Comparison of ENCODE assay signal across 8 mouse cellular contexts in the genomic region with DNA sequence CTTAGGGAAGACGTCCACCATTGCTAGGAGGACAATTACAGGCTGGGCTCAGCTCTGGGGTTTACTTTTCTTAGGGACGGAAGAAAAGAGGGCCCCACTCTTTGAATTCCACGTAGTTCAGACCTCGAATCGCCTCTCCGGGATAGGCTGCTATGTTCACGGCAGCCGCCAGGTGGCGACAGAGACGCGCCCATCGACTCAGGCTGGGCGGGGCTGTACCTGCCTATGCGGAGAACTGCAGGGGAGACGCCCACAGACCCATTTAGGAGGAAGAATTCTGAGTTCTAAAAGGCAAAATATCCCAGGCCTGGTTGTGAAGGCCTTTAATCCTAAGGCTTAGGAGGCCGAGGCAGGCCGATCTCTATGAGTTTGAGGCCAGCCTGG. TPM values are rescaled to one million over a fixed set of nuclear protein-coding genes. Genes with fewer than 3 reads are reported as not detected.
DNase-seq lines count a peak whose midpoint lies in the region; ATAC-seq and TF ChIP-seq lines count a peak whose summit lies in the region.

No protein-coding gene starts in this region.

- DNase-seq in c-Kit-positive CD71-positive TER-119-positive erythroid progenitor cells, embryonic 14.5 days (ENCODE audit: low spot score), result peak; percentile 77
- DNase-seq in forebrain, embryonic 14.5 days (ENCODE audit: low spot score), result peak; percentile 74
- peak; percentile 87 to 92 for DNase-seq in heart, postnatal 14 days
- peak; percentile 86 for DNase-seq in layer of hippocampus, adult 11-12 months (ENCODE audit: low spot score)
- DNase-seq in liver, postnatal 0 days, result peak; percentile 91
- peak; percentile 91 for DNase-seq in testis, postnatal 10 days (ENCODE audit: low spot score)

- peak overlapping the region; percentile 37 for H3K4me3 ChIP-seq in ES-Bruce4 (ENCODE audit: low read depth, low read length)
- no peak overlapping the region for H3K4me3 ChIP-seq in forebrain, embryonic 14.5 days (ENCODE audit: low read depth, low read length)
- peak overlapping the region; percentile 28 for H3K4me3 ChIP-seq in liver, postnatal 0 days (ENCODE audit: low read depth, low read length)
- no peak overlapping the region for H3K4me3 ChIP-seq in neural tube, embryonic 14.5 days (ENCODE audit: low read depth, low read length)

- ATAC-seq in forebrain, embryonic 14.5 days, result peak; percentile 60
- ATAC-seq in liver, postnatal 0 days, result peak; percentile 53
- peak; percentile 61; the same call in 1 of the 2 replicates for ATAC-seq in neural tube, embryonic 14.5 days (ENCODE audit: low read depth)

- TF ChIP-seq CTCF in ES-Bruce4 (IDR thresholded peaks at IDR 0.05; ENCODE audit: low read depth, low read length), result peak; percentile 98
- peak; percentile 99 for TF ChIP-seq CTCF in liver, postnatal 0 days (IDR thresholded peaks at IDR 0.05; ENCODE audit: low read depth)

- no peaks in the 10 kb centered on the region for H3K9me3 ChIP-seq in ES-Bruce4 (replicated peaks; ENCODE audit: control insufficient read depth, insufficient read depth, low read length, poor library complexity, severe bottlenecking)
- no peaks in the 10 kb centered on the region for H3K9me3 ChIP-seq in forebrain, embryonic 14.5 days (replicated peaks; ENCODE audit: control insufficient read depth, low read length)
- no peaks in the 10 kb centered on the region for H3K9me3 ChIP-seq in liver, postnatal 0 days (ENCODE audit: low read length)
- no peaks in the 10 kb centered on the region for H3K9me3 ChIP-seq in neural tube, embryonic 14.5 days (ENCODE audit: control insufficient read depth, low read length)

- WGBS in forebrain, embryonic 14.5 days, result 3% methylated on average over 17 of the region's 17 CpGs
- WGBS in liver, postnatal 0 days (ENCODE audit: insufficient replicate concordance), result 4% methylated on average over 17 of the region's 17 CpGs
- WGBS in neural tube, embryonic 14.5 days, result 5% methylated on average over 17 of the region's 17 CpGs

- no peak for TF ChIP-seq POLR2A in ES-Bruce4 (IDR thresholded peaks at IDR 0.05; ENCODE audit: insufficient read depth, low read length)

- H3K9ac ChIP-seq in ES-Bruce4 (ENCODE audit: low read depth, poor library complexity, severe bottlenecking), result no peak overlapping the region
- peak overlapping the region; percentile 17; the same call in 1 of the 2 replicates for H3K9ac ChIP-seq in forebrain, embryonic 14.5 days (ENCODE audit: low read length)
- peak overlapping the region; percentile 55; the same call in 1 of the 2 replicates for H3K9ac ChIP-seq in liver, postnatal 0 days (replicated peaks)
- no peak overlapping the region for H3K9ac ChIP-seq in neural tube, embryonic 14.5 days (replicated peaks; ENCODE audit: low read depth, low read length)

- TF ChIP-seq EP300 in ES-Bruce4 (IDR thresholded peaks at IDR 0.05; ENCODE audit: insufficient read depth, low read depth, low read length), result no peak
- TF ChIP-seq EP300 in liver, postnatal 0 days (IDR thresholded peaks at IDR 0.05; ENCODE audit: low read depth), result no peak

- no peak overlapping the region for H3K27ac ChIP-seq in ES-Bruce4 (ENCODE audit: insufficient read depth, low read length)
- H3K27ac ChIP-seq in forebrain, embryonic 14.5 days (ENCODE audit: low read depth, low read length), result no peak overlapping the region
- H3K27ac ChIP-seq in liver, postnatal 0 days (ENCODE audit: low read depth), result peak overlapping the region; percentile 61
- no peak overlapping the region for H3K27ac ChIP-seq in neural tube, embryonic 14.5 days (ENCODE audit: low read depth, low read length)

- H3K27me3 ChIP-seq in ES-Bruce4 (ENCODE audit: control insufficient read depth, insufficient read depth, low read length, poor library complexity, severe bottlenecking), result no peaks in the 10 kb centered on the region
- no peaks in the 10 kb centered on the region for H3K27me3 ChIP-seq in forebrain, embryonic 14.5 days (replicated peaks; ENCODE audit: control insufficient read depth, insufficient read depth, low read length)
- no peaks in the 10 kb centered on the region for H3K27me3 ChIP-seq in liver, postnatal 0 days (ENCODE audit: insufficient read depth, low read length)
- H3K27me3 ChIP-seq in neural tube, embryonic 14.5 days (ENCODE audit: control insufficient read depth, insufficient read depth, low read length), result no peaks in the 10 kb centered on the region

- H3K4me1 ChIP-seq in ES-Bruce4 (ENCODE audit: control insufficient read depth, insufficient read depth, low read length), result peaks cover 9% of the 10 kb centered on the region
- 0 out of 2 replicates have a peak, but pooled peaks cover 2% of the 10 kb centered on the region for H3K4me1 ChIP-seq in forebrain, embryonic 14.5 days (ENCODE audit: control insufficient read depth, insufficient read depth, low read length)
- H3K4me1 ChIP-seq in liver, postnatal 0 days (ENCODE audit: insufficient read depth), result peaks cover 29% of the 10 kb centered on the region
- no peaks in the 10 kb centered on the region; the same call in 1 of the 2 replicates for H3K4me1 ChIP-seq in neural tube, embryonic 14.5 days (ENCODE audit: control insufficient read depth, insufficient read depth, low read length)

- peak overlapping the region; percentile 36 for H3K4me2 ChIP-seq in forebrain, embryonic 14.5 days (ENCODE audit: low read length)
- peak overlapping the region; percentile 71 for H3K4me2 ChIP-seq in liver, postnatal 0 days (ENCODE audit: low read depth, low read length)
- peak overlapping the region; percentile 30; the same call in 1 of the 2 replicates for H3K4me2 ChIP-seq in neural tube, embryonic 14.5 days (ENCODE audit: low read depth, low read length)

- intact Hi-C loops in heart, postnatal 14 days (cut with DNase I), result loop anchor here (1.0 kb wide), 2 partner anchors 101 to 130 kb away; no protein-coding TSS in a partner anchor

- no peaks in the 10 kb centered on the region for H3K36me3 ChIP-seq in ES-Bruce4 (ENCODE audit: control insufficient read depth, insufficient read depth, low read length, poor library complexity, severe bottlenecking)
- H3K36me3 ChIP-seq in forebrain, embryonic 14.5 days (ENCODE audit: control insufficient read depth, insufficient read depth, low read length), result no peaks in the 10 kb centered on the region
- H3K36me3 ChIP-seq in liver, postnatal 0 days (replicated peaks; ENCODE audit: insufficient read depth, low read length), result no peaks in the 10 kb centered on the region
- H3K36me3 ChIP-seq in neural tube, embryonic 14.5 days (ENCODE audit: control insufficient read depth, insufficient read depth, low read length), result no peaks in the 10 kb centered on the region

RNA-seq across cellular contexts. Expression of gene Fscn1, which starts 23.8 kb away (rescaled TPM):
- 139 and 155 TPM in 2 replicates for polyA plus RNA-seq in ES-Bruce4 (2011; ENCODE audit: insufficient read depth, insufficient read length, low read depth, missing spikeins)
- 477 and 560 TPM in 2 replicates for polyA plus RNA-seq in forebrain, embryonic 14.5 days (2014; fragmentation: Nextera tagmentation; extraction: Ambion mirVana)
- 10 to 100 TPM; 47.3 to 68.9 TPM for total RNA-seq in heart, postnatal 14 days (2021)
- polyA plus RNA-seq in liver, postnatal 0 days (2015; fragmentation: Nextera tagmentation; extraction: Ambion mirVana), result 6.9 and 7.3 TPM in 2 replicates
- 428 and 502 TPM in 2 replicates for polyA plus RNA-seq in neural tube, embryonic 14.5 days (2014; fragmentation: Nextera tagmentation; extraction: Ambion mirVana)

RNA-seq across cellular contexts. Expression of gene Actb, which starts 29.8 kb away (rescaled TPM):
- 3,823 and 4,237 TPM in 2 replicates for polyA plus RNA-seq in ES-Bruce4 (2011; ENCODE audit: insufficient read depth, insufficient read length, low read depth, missing spikeins)
- polyA plus RNA-seq in forebrain, embryonic 14.5 days (2014; fragmentation: Nextera tagmentation; extraction: Ambion mirVana), result 18,122 and 18,216 TPM in 2 replicates
- 1,000 to 10,000 TPM; 1,025 to 1,358 TPM for total RNA-seq in heart, postnatal 14 days (2021)
- polyA plus RNA-seq in liver, postnatal 0 days (2015; fragmentation: Nextera tagmentation; extraction: Ambion mirVana), result 6,710 and 7,738 TPM in 2 replicates
- 12,012 and 12,961 TPM in 2 replicates for polyA plus RNA-seq in neural tube, embryonic 14.5 days (2014; fragmentation: Nextera tagmentation; extraction: Ambion mirVana)

RNA-seq across cellular contexts. Expression of gene Fbxl18, which starts 41.1 kb away (rescaled TPM):
- 19.3 and 21.2 TPM in 2 replicates for polyA plus RNA-seq in ES-Bruce4 (2011; ENCODE audit: insufficient read depth, insufficient read length, low read depth, missing spikeins)
- 14.5 and 20.8 TPM in 2 replicates for polyA plus RNA-seq in forebrain, embryonic 14.5 days (2014; fragmentation: Nextera tagmentation; extraction: Ambion mirVana)
- 1 to 10 TPM; 7.1 to 7.7 TPM for total RNA-seq in heart, postnatal 14 days (2021)
- polyA plus RNA-seq in liver, postnatal 0 days (2015; fragmentation: Nextera tagmentation; extraction: Ambion mirVana), result 1.8 and 3.2 TPM in 2 replicates
- polyA plus RNA-seq in neural tube, embryonic 14.5 days (2014; fragmentation: Nextera tagmentation; extraction: Ambion mirVana), result 22.5 and 24.1 TPM in 2 replicates

Comparison
In these comparisons a context has a peak if more than half of its experiments do, and no peak if none do; other contexts are left out.
1. H3K4me3 ChIP-seq: peak in ES-Bruce4 (single experiment) and liver, postnatal 0 days (single experiment); none in forebrain, embryonic 14.5 days (single experiment) and neural tube, embryonic 14.5 days (single experiment).
2. H3K9ac ChIP-seq: peak in forebrain, embryonic 14.5 days (single experiment) and liver, postnatal 0 days (single experiment); none in ES-Bruce4 (single experiment) and neural tube, embryonic 14.5 days (single experiment).
3. RNA of gene Fscn1, which starts 23.8 kb away (polyA plus RNA-seq): 477 to 560 TPM in forebrain, embryonic 14.5 days, 428 to 502 TPM in neural tube, embryonic 14.5 days and 139 to 155 TPM in ES-Bruce4; 6.9 to 7.3 TPM in liver, postnatal 0 days; every median in the first group is over 10 times any median in the second.
4. Peak in every context shown above with its lines, with median percentiles within 50 percentile points of each other: DNase-seq, ATAC-seq and H3K4me2 ChIP-seq.